Mouse (Mus musculus): ENCODE measurements around the gene Pafah1b3. TPM values are rescaled to one million over a fixed set of nuclear protein-coding genes. Genes with fewer than 3 reads are reported as not detected.

The Pafah1b3 gene
- polyA plus RNA-seq, 1 experiment from 2014 or later = 125 TPM

- no peaks in the 10 kb centered on the region for H3K9me3 ChIP-seq (ENCODE audit: control insufficient read depth, low read length)
- H3K4me3 ChIP-seq (ENCODE audit: low read depth, low read length) = peak overlapping the region; percentile 92
- DNase-seq (ENCODE audit: low spot score) (peak; percentile 69), ATAC-seq (ENCODE audit: low FRiP score, low TSS enrichment) (no peak)
- 2% methylated on average over 18 of the region's 18 CpGs for WGBS
- peak overlapping the region; percentile 82 for H3K4me2 ChIP-seq (replicated peaks; ENCODE audit: low read depth)
- peaks cover 12% of the 10 kb centered on the region for H3K36me3 ChIP-seq (ENCODE audit: control insufficient read depth, insufficient read depth, low read length)
- H3K27ac ChIP-seq (replicated peaks) = peak overlapping the region; percentile 98
- no peak for TF ChIP-seq EP300 (optimal IDR thresholded peaks at IDR 0.05)
- peak overlapping the region; percentile 90 for H3K9ac ChIP-seq (ENCODE audit: low read length)
- peaks cover 2% of the 10 kb centered on the region; the same call in 1 of the 2 replicates for H3K4me1 ChIP-seq (replicated peaks; ENCODE audit: control insufficient read depth, insufficient read depth)
- H3K27me3 ChIP-seq (ENCODE audit: control insufficient read depth, insufficient read depth, low read length) = no peaks in the 10 kb centered on the region
These were observed 49.7 kb downstream of the Pafah1b3 start for GRCm38 (mm10) chr7:25248018-25248647.

- no peaks in the 10 kb centered on the region for H3K9me3 ChIP-seq (ENCODE audit: control insufficient read depth, low read length)
- peak overlapping the region; percentile 92 for H3K4me3 ChIP-seq (ENCODE audit: low read depth, low read length)
- H3K36me3 ChIP-seq (ENCODE audit: control insufficient read depth, insufficient read depth, low read length) = peaks cover 12% of the 10 kb centered on the region
- H3K4me1 ChIP-seq (replicated peaks; ENCODE audit: control insufficient read depth, insufficient read depth) = peaks cover 2% of the 10 kb centered on the region; the same call in 1 of the 2 replicates
- no peaks in the 10 kb centered on the region for H3K27me3 ChIP-seq (ENCODE audit: control insufficient read depth, insufficient read depth, low read length)
- WGBS = 22% methylated on average over 3 of the region's 3 CpGs
- H3K27ac ChIP-seq (replicated peaks) = peak overlapping the region; percentile 98
- TF ChIP-seq EP300 (optimal IDR thresholded peaks at IDR 0.05) (no peak), CTCF (IDR thresholded peaks at IDR 0.05; ENCODE audit: low read depth) (no peak)
- peak overlapping the region; percentile 82 for H3K4me2 ChIP-seq (replicated peaks; ENCODE audit: low read depth)
- ATAC-seq (ENCODE audit: low FRiP score, low TSS enrichment) (no peak), DNase-seq (ENCODE audit: low spot score) (no peak)
- peak overlapping the region; percentile 90 for H3K9ac ChIP-seq (ENCODE audit: low read length)
These were observed 50.3 kb downstream of the Pafah1b3 start for GRCm38 (mm10) chr7:25247498-25247897.

GRCm38 (mm10) chr7:25246759-25247137 lies 51.0 kb downstream of the Pafah1b3 start:
- DNase-seq (ENCODE audit: low spot score) = no peak
- TF ChIP-seq EP300 (optimal IDR thresholded peaks at IDR 0.05) (no peak), CTCF (IDR thresholded peaks at IDR 0.05; ENCODE audit: low read depth) (no peak)
- H3K9ac ChIP-seq (ENCODE audit: low read length) = peak overlapping the region; percentile 90
- no peaks in the 10 kb centered on the region for H3K9me3 ChIP-seq (ENCODE audit: control insufficient read depth, low read length)
- peaks cover 12% of the 10 kb centered on the region for H3K36me3 ChIP-seq (ENCODE audit: control insufficient read depth, insufficient read depth, low read length)
- peaks cover 2% of the 10 kb centered on the region; the same call in 1 of the 2 replicates for H3K4me1 ChIP-seq (replicated peaks; ENCODE audit: control insufficient read depth, insufficient read depth)
- H3K27ac ChIP-seq (replicated peaks) = peak overlapping the region; percentile 98
- peak overlapping the region; percentile 82 for H3K4me2 ChIP-seq (replicated peaks; ENCODE audit: low read depth)
- no peak for ATAC-seq (ENCODE audit: low FRiP score, low TSS enrichment)
- H3K27me3 ChIP-seq (ENCODE audit: control insufficient read depth, insufficient read depth, low read length) = no peaks in the 10 kb centered on the region
- peak overlapping the region; percentile 92 for H3K4me3 ChIP-seq (ENCODE audit: low read depth, low read length)
- 27% methylated on average over 4 of the region's 4 CpGs for WGBS

- DNase-seq (ENCODE audit: low spot score) (peak; percentile 38), ATAC-seq (ENCODE audit: low FRiP score, low TSS enrichment) (no peak)
- peak overlapping the region; percentile 82 for H3K4me2 ChIP-seq (replicated peaks; ENCODE audit: low read depth)
- H3K27ac ChIP-seq (replicated peaks) = peak overlapping the region; percentile 30; the same call in 1 of the 2 replicates
- H3K9ac ChIP-seq (ENCODE audit: low read length) = peak overlapping the region; percentile 90
- WGBS = 38% methylated on average over 20 of the region's 20 CpGs
- H3K4me3 ChIP-seq (ENCODE audit: low read depth, low read length) = no peak overlapping the region
- H3K4me1 ChIP-seq (replicated peaks; ENCODE audit: control insufficient read depth, insufficient read depth) = peaks cover 2% of the 10 kb centered on the region; the same call in 1 of the 2 replicates
- no peaks in the 10 kb centered on the region for H3K9me3 ChIP-seq (ENCODE audit: control insufficient read depth, low read length)
- no peaks in the 10 kb centered on the region for H3K27me3 ChIP-seq (ENCODE audit: control insufficient read depth, insufficient read depth, low read length)
- TF ChIP-seq EP300 (optimal IDR thresholded peaks at IDR 0.05) = no peak
- TF ChIP-seq CTCF (IDR thresholded peaks at IDR 0.05; ENCODE audit: low read depth) = no peak
- H3K36me3 ChIP-seq (ENCODE audit: control insufficient read depth, insufficient read depth, low read length) = peaks cover 12% of the 10 kb centered on the region
These were observed 51.6 kb downstream of the Pafah1b3 start for GRCm38 (mm10) chr7:25246079-25246758.

Other genes with a start within 250 kb of the Pafah1b3 start
- 1.7 and 2.2 TPM in 2 replicates for gene Grik5, start 225.6 kb downstream of the Pafah1b3 start, polyA plus RNA-seq (2015; fragmentation: Nextera tagmentation; extraction: Ambion mirVana)
- gene Zfp574, start 225.4 kb downstream of the Pafah1b3 start, polyA plus RNA-seq (2015; fragmentation: Nextera tagmentation; extraction: Ambion mirVana) = 12.1 and 12.9 TPM in 2 replicates
- gene Pou2f2, start 118.3 kb downstream of the Pafah1b3 start, polyA plus RNA-seq (2015; fragmentation: Nextera tagmentation; extraction: Ambion mirVana) = 0.52 and 0.67 TPM in 2 replicates
- gene Dedd2, start 77.4 kb downstream of the Pafah1b3 start, polyA plus RNA-seq (2015; fragmentation: Nextera tagmentation; extraction: Ambion mirVana) = 20.0 and 20.2 TPM in 2 replicates
- gene Zfp526, start 76.6 kb downstream of the Pafah1b3 start, polyA plus RNA-seq (2015; fragmentation: Nextera tagmentation; extraction: Ambion mirVana) = 1.1 and 1.2 TPM in 2 replicates
- 5.1 and 5.3 TPM in 2 replicates for gene Gsk3a, start 60.1 kb downstream of the Pafah1b3 start, polyA plus RNA-seq (2015; fragmentation: Nextera tagmentation; extraction: Ambion mirVana)
- 8.1 and 8.8 TPM in 2 replicates for gene Erf, start 47.2 kb downstream of the Pafah1b3 start, polyA plus RNA-seq (2015; fragmentation: Nextera tagmentation; extraction: Ambion mirVana)
- gene Cic, start 30.3 kb downstream of the Pafah1b3 start, polyA plus RNA-seq (2015; fragmentation: Nextera tagmentation; extraction: Ambion mirVana) = 15.0 and 15.9 TPM in 2 replicates
- gene Prr19, start 3.4 kb upstream of the Pafah1b3 start, polyA plus RNA-seq (2015; fragmentation: Nextera tagmentation; extraction: Ambion mirVana) = 0.07 TPM in 1 of 2 replicates, not detected in the other
- gene Tmem145, start 8.1 kb upstream of the Pafah1b3 start, polyA plus RNA-seq (2015; fragmentation: Nextera tagmentation; extraction: Ambion mirVana) = 0.67 and 1.1 TPM in 2 replicates
- 3.3 and 3.6 TPM in 2 replicates for gene Megf8, start 19.2 kb upstream of the Pafah1b3 start, polyA plus RNA-seq (2015; fragmentation: Nextera tagmentation; extraction: Ambion mirVana)
- 4,615 and 4,883 TPM in 2 replicates for gene Cnfn, start 71.7 kb upstream of the Pafah1b3 start, polyA plus RNA-seq (2015; fragmentation: Nextera tagmentation; extraction: Ambion mirVana)
- 10.3 and 12.5 TPM in 2 replicates for gene Lipe, start 100.7 kb upstream of the Pafah1b3 start, polyA plus RNA-seq (2015; fragmentation: Nextera tagmentation; extraction: Ambion mirVana)
- gene Cxcl17, start 114.9 kb upstream of the Pafah1b3 start, polyA plus RNA-seq (2015; fragmentation: Nextera tagmentation; extraction: Ambion mirVana) = 6.8 and 8.8 TPM in 2 replicates
- gene Ceacam1, start 179.6 kb upstream of the Pafah1b3 start, polyA plus RNA-seq (2015; fragmentation: Nextera tagmentation; extraction: Ambion mirVana) = 16.7 and 25.7 TPM in 2 replicates
- gene Ceacam2, start 241.9 kb upstream of the Pafah1b3 start, polyA plus RNA-seq (2015; fragmentation: Nextera tagmentation; extraction: Ambion mirVana) = 0.07 TPM in 1 of 2 replicates, not detected in the other

Measured in stomach, postnatal 0 days (tissue).